11 mouse cellular contexts compared by ENCODE assay signal in genomic region chr6:116198173-116198572, GRCm38 (mm10). TPM values are rescaled to one million over a fixed set of nuclear protein-coding genes. Genes with fewer than 3 reads are reported as not detected.
DNase-seq lines count a peak whose midpoint lies in the region; ATAC-seq and TF ChIP-seq lines count a peak whose summit lies in the region.
"Had no signal": no experiment of that assay in that cellular context is flagged by ENCODE, and none has a peak within 500 bp of the region (broad histone marks: within the 10 kb centered on the region; RNA-seq: fewer than 3 reads in every experiment).

No protein-coding gene starts in this region.

- peak; percentile 20 for DNase-seq in heart, postnatal 4 days
- DNase-seq in 416B (ENCODE audit: low read depth) (peak; percentile 86), G1E (ENCODE audit: low spot score) (peak; percentile 53)
- DNase-seq in embryonic facial prominence, embryonic 14.5 days (ENCODE audit: low spot score): peak; percentile 58
- peak; percentile 29 to 42 for DNase-seq in natural killer cell, adult 2 months (ENCODE audit: low spot score in 2 of 2)
- no peak for DNase-seq in left cerebral cortex, postnatal 4 days
- no peak for DNase-seq in cerebellum, postnatal 4 days (ENCODE audit: low spot score in 2 of 2)

- H3K4me2 ChIP-seq in heart, embryonic 11.5 days: no peak overlapping the region
- no peak overlapping the region for H3K4me2 ChIP-seq in embryonic facial prominence, embryonic 14.5 days (ENCODE audit: low read depth, low read length)
- H3K4me2 ChIP-seq: lung, embryonic 15.5 days; stomach, embryonic 15.5 days had no signal

- no peak overlapping the region for H3K27ac ChIP-seq in heart, embryonic 11.5 days (ENCODE audit: low read depth, low read length)
- no peak overlapping the region for H3K27ac ChIP-seq in embryonic facial prominence, embryonic 14.5 days (replicated peaks; ENCODE audit: low read depth, low read length)
- H3K27ac ChIP-seq: lung, embryonic 15.5 days; stomach, embryonic 15.5 days had no signal

- no peak for ATAC-seq in heart, embryonic 11.5 days (replicated peaks; ENCODE audit: insufficient number of reproducible peaks, low FRiP score, low TSS enrichment)
- peak; percentile 25; the same call in 1 of the 2 replicates for ATAC-seq in G1E (ENCODE audit: extremely low read depth, insufficient number of reproducible peaks, low FRiP score, poor library complexity, severe bottlenecking)
- ATAC-seq in embryonic facial prominence, embryonic 14.5 days (ENCODE audit: low read depth): peak; percentile 41; the same call in 1 of the 2 replicates

- no peaks in the 10 kb centered on the region for H3K36me3 ChIP-seq in heart, embryonic 11.5 days (ENCODE audit: control insufficient read depth, insufficient read depth, low read length)
- no peaks in the 10 kb centered on the region for H3K36me3 ChIP-seq in G1E (replicated peaks)
- H3K36me3 ChIP-seq in embryonic facial prominence, embryonic 14.5 days (ENCODE audit: control insufficient read depth, insufficient read depth, low read length): no peaks in the 10 kb centered on the region
- H3K36me3 ChIP-seq: lung, embryonic 15.5 days; stomach, embryonic 15.5 days had no signal

- no peaks in the 10 kb centered on the region for H3K9me3 ChIP-seq in heart, embryonic 11.5 days (replicated peaks; ENCODE audit: control insufficient read depth, low read length)
- H3K9me3 ChIP-seq in G1E (replicated peaks): no peaks in the 10 kb centered on the region
- no peaks in the 10 kb centered on the region for H3K9me3 ChIP-seq in embryonic facial prominence, embryonic 14.5 days (ENCODE audit: control insufficient read depth, low read length)
- H3K9me3 ChIP-seq: lung, embryonic 15.5 days; stomach, embryonic 15.5 days had no signal

- 36% methylated on average over 3 of the region's 3 CpGs for WGBS in heart, embryonic 11.5 days (ENCODE audit: insufficient replicate concordance)
- WGBS in embryonic facial prominence, embryonic 14.5 days: 34% methylated on average over 3 of the region's 3 CpGs

- H3K27me3 ChIP-seq in heart, embryonic 11.5 days (ENCODE audit: control insufficient read depth, insufficient read depth, low read length): no peaks in the 10 kb centered on the region
- no peaks in the 10 kb centered on the region for H3K27me3 ChIP-seq in G1E (ENCODE audit: insufficient read depth, low read length)
- H3K27me3 ChIP-seq in embryonic facial prominence, embryonic 14.5 days (replicated peaks; ENCODE audit: control insufficient read depth, insufficient read depth, low read length): no peaks in the 10 kb centered on the region; the same call in 1 of the 2 replicates
- H3K27me3 ChIP-seq: stomach, embryonic 15.5 days had no signal

- no peaks in the 10 kb centered on the region for H3K4me1 ChIP-seq in heart, embryonic 11.5 days (ENCODE audit: control insufficient read depth, insufficient read depth, low read length)
- peaks cover 31% of the 10 kb centered on the region for H3K4me1 ChIP-seq in G1E (ENCODE audit: insufficient read depth, low read depth, low read length)
- H3K4me1 ChIP-seq in embryonic facial prominence, embryonic 14.5 days (ENCODE audit: control insufficient read depth, insufficient read depth, low read length): 0 out of 2 replicates have a peak, but pooled peaks cover 2% of the 10 kb centered on the region
- H3K4me1 ChIP-seq: stomach, embryonic 15.5 days had no signal

- intact Hi-C loops in left cerebral cortex, postnatal 4 days (cut with DNase I): no loop called here

- no peak overlapping the region for H3K4me3 ChIP-seq in heart, embryonic 11.5 days (ENCODE audit: low read depth, low read length)
- H3K4me3 ChIP-seq in G1E (ENCODE audit: low read depth, low read length): no peak overlapping the region
- no peak overlapping the region for H3K4me3 ChIP-seq in embryonic facial prominence, embryonic 14.5 days (ENCODE audit: low read depth, low read length)
- H3K4me3 ChIP-seq: erythroblast, embryonic 14.5 days; lung, embryonic 15.5 days; stomach, embryonic 15.5 days had no signal

- TF ChIP-seq CTCF in G1E (IDR thresholded peaks at IDR 0.05; ENCODE audit: low read depth, low read length): no peak

- H3K9ac ChIP-seq in heart, embryonic 11.5 days (ENCODE audit: low read depth, low read length): no peak overlapping the region
- H3K9ac ChIP-seq in embryonic facial prominence, embryonic 14.5 days (ENCODE audit: low read depth, low read length): no peak overlapping the region
- H3K9ac ChIP-seq: lung, embryonic 15.5 days; stomach, embryonic 15.5 days had no signal

RNA-seq across cellular contexts. Expression of gene Tmcc1, which starts 4.9 kb away (rescaled TPM):
- 10 to 100 TPM; 26.0 to 26.4 TPM for total RNA-seq in heart, postnatal 4 days (2021)
- 12.2 and 15.0 TPM in 2 replicates for polyA plus RNA-seq in heart, embryonic 11.5 days (2014; fragmentation: Nextera tagmentation; extraction: Ambion mirVana)
- total RNA-seq in G1E (2014; fragmentation: Nextera tagmentation) (12.1 and 14.6 TPM in 2 replicates), G1E (2017) (15.6 and 18.6 TPM in 2 replicates)
- polyA plus RNA-seq in G1E (2012): 0.86 and 1.0 TPM in 2 replicates
- polyA plus RNA-seq in embryonic facial prominence, embryonic 14.5 days (2014; fragmentation: Nextera tagmentation; extraction: Ambion mirVana): 10.7 and 11.1 TPM in 2 replicates
- 10 to 100 TPM; 67.9 to 73.3 TPM for total RNA-seq in left cerebral cortex, postnatal 4 days (2021)

RNA-seq across cellular contexts. Expression of gene Washc2, which starts 9.7 kb away (rescaled TPM):
- total RNA-seq in heart, postnatal 4 days (2021): 10 to 100 TPM; 35.9 to 36.0 TPM
- polyA plus RNA-seq in heart, embryonic 11.5 days (2014; fragmentation: Nextera tagmentation; extraction: Ambion mirVana): 31.1 and 40.2 TPM in 2 replicates
- total RNA-seq in G1E (2014; fragmentation: Nextera tagmentation) (60.7 and 63.1 TPM in 2 replicates), G1E (2017) (87.8 and 96.2 TPM in 2 replicates)
- polyA plus RNA-seq in G1E (2012): 15.3 and 18.0 TPM in 2 replicates
- 36.9 and 43.3 TPM in 2 replicates for polyA plus RNA-seq in embryonic facial prominence, embryonic 14.5 days (2014; fragmentation: Nextera tagmentation; extraction: Ambion mirVana)
- total RNA-seq in left cerebral cortex, postnatal 4 days (2021): 10 to 100 TPM; 89.0 to 90.1 TPM

Comparison
In these comparisons a context has a peak if more than half of its experiments do, and no peak if none do; other contexts are left out.
1. DNase-seq: peak in heart, postnatal 4 days (single experiment), 416B (single experiment), G1E (single experiment), embryonic facial prominence, embryonic 14.5 days (single experiment) and natural killer cell, adult 2 months (2 of 2); none in left cerebral cortex, postnatal 4 days (single experiment) and cerebellum, postnatal 4 days (0 of 2).